Mouse (Mus musculus) cerebellum, adult 2 months (tissue): Measurements from ENCODE around the gene Scaf1.

Experiments
- CTCF ChIP-seq: fragments of 200-500 bp; IDR thresholded peaks from 2 replicates; pipeline ENCODE4 v1.5.1; 2011; ENCODE audit warnings: low read depth, mild to moderate bottlenecking, control low read depth, low read length, moderate library complexity, borderline replicate concordance; ENCODE audit not compliant: insufficient read depth
- POLR2A ChIP-seq: fragments of 200-500 bp; IDR thresholded peaks from 2 replicates; pipeline ENCODE4 v1.6.1; 2011; ENCODE audit warnings: low read length, control low read depth, borderline replicate concordance; ENCODE audit not compliant: insufficient read depth

DNA sequence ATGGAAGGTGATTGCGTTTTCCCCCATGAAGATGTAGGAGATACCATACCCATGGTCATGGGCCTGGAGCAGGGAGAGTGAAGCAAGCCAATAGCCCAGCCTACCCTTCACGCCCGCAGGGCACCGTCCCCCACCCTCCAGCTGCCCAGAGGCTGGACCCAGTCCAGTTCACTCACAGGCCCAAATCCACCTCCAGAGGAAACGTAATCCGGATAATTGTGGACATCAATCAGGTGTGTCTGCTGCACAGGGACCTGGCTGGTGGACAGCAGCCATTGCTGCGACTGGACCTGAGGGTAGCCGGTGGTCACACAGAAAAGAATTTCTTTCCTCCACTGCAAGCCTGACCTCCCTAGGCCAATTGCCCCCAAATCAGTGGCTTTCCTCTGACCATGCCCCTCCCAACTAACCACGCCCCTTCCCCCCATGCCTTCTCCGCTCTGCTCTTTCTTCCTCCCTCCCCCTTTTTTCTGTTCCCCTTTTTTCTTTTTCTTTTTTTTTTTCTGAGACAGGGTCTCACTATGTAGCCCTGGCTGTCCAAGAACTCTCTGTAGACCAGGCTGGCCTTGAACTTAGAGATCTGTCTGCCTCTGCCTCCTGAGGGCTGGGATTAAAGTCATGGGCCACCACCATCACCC, 56.2 kb downstream of the Scaf1 start:
- no peak for TF ChIP-seq CTCF
- TF ChIP-seq POLR2A = no peak
